Mouse (Mus musculus) forebrain, postnatal 0 days (tissue): ENCODE results near the gene Tnc. TPM values are rescaled to one million over a fixed set of nuclear protein-coding genes. Genes with fewer than 3 reads are reported as not detected.

Source experiments
- ATAC-seq: fragments of 200-750 bp; cut with Nextera tagmentation; 2 replicates; pipeline ENCODE4 v1.8.0; 2017; ENCODE audit warnings: mild to moderate bottlenecking, moderate library complexity
- DNase-seq: peaks from one replicate; pipeline ENCODE4 v3.0.0-alpha.2; 2015
- H3K27ac ChIP-seq: fragments of 300-500 bp; sonication (generic); 2 replicates; pipeline ENCODE4 v1.5.1; 2014; ENCODE audit warnings: low read depth, mild to moderate bottlenecking, antibody characterized with exemption, low read length, moderate library complexity, mixed read lengths
- H3K27me3 ChIP-seq: fragments of 300-500 bp; sonication (generic); 2 replicates; pipeline ENCODE4 v1.6.1; 2014; ENCODE audit warnings: mild to moderate bottlenecking, low read length, mixed read lengths; ENCODE audit not compliant: insufficient read depth
- H3K36me3 ChIP-seq: fragments of 300-500 bp; sonication (generic); 2 replicates; pipeline ENCODE4 v1.6.1; 2014; ENCODE audit warnings: mild to moderate bottlenecking, moderate library complexity; ENCODE audit not compliant: insufficient read depth
- H3K4me1 ChIP-seq: fragments of 300-500 bp; sonication (generic); 2 replicates; pipeline ENCODE4 v1.6.1; 2014; ENCODE audit warnings: antibody characterized with exemption; ENCODE audit not compliant: insufficient read depth
- H3K4me2 ChIP-seq: fragments of 300-500 bp; sonication (generic); 2 replicates; pipeline ENCODE4 v1.6.1; 2014; ENCODE audit warnings: low read depth, mild to moderate bottlenecking, moderate library complexity
- H3K4me3 ChIP-seq: fragments of 300-500 bp; sonication (generic); 2 replicates; pipeline ENCODE4 v1.5.1; 2014; ENCODE audit warnings: low read depth, low read length, mixed read lengths
- H3K9ac ChIP-seq: fragments of 300-500 bp; sonication (generic); 2 replicates; pipeline ENCODE4 v1.6.1; 2014; ENCODE audit warnings: mild to moderate bottlenecking
- H3K9me3 ChIP-seq: fragments of 300-500 bp; sonication (generic); 2 replicates; pipeline ENCODE4 v1.6.1; 2016; ENCODE audit warnings: low read length
- CTCF ChIP-seq: sonication (generic); IDR thresholded peaks from 2 replicates; pipeline ENCODE4 v1.5.1; 2016; ENCODE audit warnings: antibody characterized with exemption, control low read depth, low read depth
- WGBS: fragments of 180-500 bp; shearing (Covaris S2); extraction: QIAGEN DNeasy Blood & Tissue Kit; methylation state at CpG from one replicate; pipeline ENCODE4 v1.1.7; 2014; 5-methylcytosine and 5-hydroxymethylcytosine counted together
- polyA plus RNA-seq: library from polyadenylated mRNA; unstranded; fragments of >200 nt; fragmentation: Nextera tagmentation; extraction: Ambion mirVana; gene quantifications from 2 replicates; pipeline ENCODE4 v1.2.1, GENCODE M21; 2015
- total RNA-seq: library from RNA; depleted of rRNA; stranded (reverse); fragments of >200 nt; gene quantifications from 2 replicates; pipeline ENCODE4 v1.2.3, GENCODE M21; 2014

Gene Tnc
- total and polyA plus RNA-seq, 2 experiments from 2014 or later = 39.5 to 131 TPM

DNA sequence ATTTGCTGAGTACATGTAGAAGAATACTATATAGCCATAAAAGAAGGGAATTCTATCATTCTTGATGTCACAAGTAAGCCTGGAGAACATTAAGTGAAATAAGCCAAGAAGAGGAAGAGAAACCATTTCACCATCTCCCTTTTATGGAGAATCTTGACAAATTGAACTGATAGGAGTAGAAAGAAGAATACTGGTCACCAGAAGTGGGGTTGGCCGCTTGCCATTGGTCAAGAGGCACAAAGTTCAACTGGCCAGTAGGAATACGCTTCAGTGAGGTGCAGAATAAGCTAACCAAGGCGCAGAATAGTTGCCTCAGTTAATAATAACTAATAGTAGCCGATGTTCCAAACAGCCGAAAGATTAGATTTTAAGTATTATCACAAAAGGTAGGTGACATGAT, 58.7 kb downstream of the Tnc start:
- H3K4me2 ChIP-seq = no peak overlapping the region
- 96% methylated on average over 5 of the region's 5 CpGs for WGBS

GRCm38 (mm10) chr4:63986576-63986975, 60.2 kb downstream of the Tnc start:
- TF ChIP-seq CTCF = no peak

More for the DNA sequence above, 58.7 kb downstream of the Tnc start:
- Histone ChIP-seq H3K27me3 (no peaks in the 10 kb centered on the region), H3K4me3 (no peak overlapping the region), H3K9me3 (no peaks in the 10 kb centered on the region), H3K4me1 (no peaks in the 10 kb centered on the region), H3K36me3 (no peaks in the 10 kb centered on the region), H3K9ac (no peak overlapping the region), H3K27ac (no peak overlapping the region)
- TF ChIP-seq CTCF = no peak
- no peak for DNase-seq
- no peak for ATAC-seq

GRCm38 (mm10) chr4:63983098-63983445, 63.7 kb downstream of the Tnc start:
- no peak for DNase-seq
- Histone ChIP-seq H3K4me2 (no peak overlapping the region), H3K27ac (no peak overlapping the region), H3K9ac (no peak overlapping the region), H3K36me3 (no peaks in the 10 kb centered on the region), H3K9me3 (no peaks in the 10 kb centered on the region), H3K4me3 (no peak overlapping the region), H3K4me1 (no peaks in the 10 kb centered on the region), H3K27me3 (no peaks in the 10 kb centered on the region)
- WGBS = 62% methylated on average over 8 of the region's 8 CpGs
- no peak for ATAC-seq
- TF ChIP-seq CTCF = no peak

More at GRCm38 (mm10) chr4:63986576-63986975, 60.2 kb downstream of the Tnc start:
- Histone ChIP-seq H3K4me3 (no peak overlapping the region), H3K9me3 (no peaks in the 10 kb centered on the region), H3K4me2 (no peak overlapping the region), H3K27ac (no peak overlapping the region), H3K27me3 (no peaks in the 10 kb centered on the region), H3K36me3 (no peaks in the 10 kb centered on the region), H3K4me1 (no peaks in the 10 kb centered on the region), H3K9ac (no peak overlapping the region)
- ATAC-seq (no peak), DNase-seq (no peak)

GRCm38 (mm10) chr4:63982425-63983097, 64.3 kb downstream of the Tnc start:
- Histone ChIP-seq H3K4me2 (no peak overlapping the region), H3K9ac (no peak overlapping the region), H3K4me1 (no peaks in the 10 kb centered on the region), H3K4me3 (no peak overlapping the region), H3K36me3 (no peaks in the 10 kb centered on the region), H3K27ac (no peak overlapping the region), H3K9me3 (no peaks in the 10 kb centered on the region), H3K27me3 (no peaks in the 10 kb centered on the region)
- DNase-seq = no peak
- 76% methylated on average over 12 of the region's 12 CpGs for WGBS
- peak; percentile 60; the same call in 1 of the 2 replicates for ATAC-seq
- TF ChIP-seq CTCF = no peak

GRCm38 (mm10) chr4:63980211-63980794, 66.5 kb downstream of the Tnc start:
- no peak for TF ChIP-seq CTCF
- Histone ChIP-seq H3K9ac (no peak overlapping the region), H3K4me3 (no peak overlapping the region), H3K4me2 (no peak overlapping the region), H3K27me3 (no peaks in the 10 kb centered on the region), H3K9me3 (no peaks in the 10 kb centered on the region), H3K4me1 (no peaks in the 10 kb centered on the region), H3K36me3 (no peaks in the 10 kb centered on the region), H3K27ac (no peak overlapping the region)
- ATAC-seq = no peak; the same call in 1 of the 2 replicates
- DNase-seq = no peak
- WGBS = 56% methylated on average over 1 of the region's 1 CpGs

DNA sequence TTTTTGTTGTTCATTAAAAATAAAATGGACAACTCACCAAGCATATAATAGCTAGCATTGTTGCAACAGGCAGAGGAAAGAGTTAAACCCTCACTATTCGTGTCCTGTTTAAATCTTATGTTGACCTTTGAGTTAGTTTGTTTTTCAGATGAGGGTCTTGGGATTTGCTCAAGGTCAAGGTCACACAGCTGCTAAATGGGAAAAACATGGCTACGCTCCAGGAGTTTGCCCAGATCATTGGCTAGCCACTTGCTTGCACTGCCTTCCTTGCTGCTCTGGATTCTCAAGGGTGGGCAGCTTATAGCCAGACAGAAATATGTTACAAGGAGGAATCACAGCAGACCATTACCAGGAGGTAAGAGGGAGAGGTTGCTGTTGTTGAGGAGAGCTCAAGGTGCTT, 67.2 kb downstream of the Tnc start:
- Histone ChIP-seq H3K4me1 (no peaks in the 10 kb centered on the region), H3K27ac (no peak overlapping the region), H3K9me3 (no peaks in the 10 kb centered on the region), H3K4me2 (no peak overlapping the region), H3K36me3 (no peaks in the 10 kb centered on the region), H3K27me3 (no peaks in the 10 kb centered on the region), H3K9ac (no peak overlapping the region), H3K4me3 (no peak overlapping the region)
- 63% methylated on average over 2 of the region's 2 CpGs for WGBS
- DNase-seq (no peak), ATAC-seq (no peak)
- TF ChIP-seq CTCF = no peak

DNA sequence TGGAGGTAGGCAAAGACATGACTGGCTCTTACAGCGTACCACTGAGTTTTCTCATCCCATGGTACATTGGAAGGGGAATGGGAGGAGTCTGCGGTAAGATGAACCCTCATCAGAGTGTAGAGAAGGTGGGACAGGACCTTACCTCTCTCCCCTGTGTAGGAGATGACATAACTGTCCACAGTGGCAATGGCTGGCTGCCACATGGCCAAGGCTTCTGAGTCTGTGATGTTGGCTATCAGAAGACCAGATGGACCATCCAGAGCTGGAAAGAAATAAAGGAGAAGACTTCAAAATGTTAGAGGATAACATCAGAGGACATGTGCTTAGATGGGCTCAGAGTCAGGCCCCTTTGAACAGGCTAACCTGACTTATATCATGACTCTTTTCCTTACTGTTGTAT, 74.3 kb downstream of the Tnc start:
- WGBS = 86% methylated on average over 2 of the region's 2 CpGs
- no peak overlapping the region for H3K4me3 ChIP-seq
- no peaks in the 10 kb centered on the region for H3K36me3 ChIP-seq
- ATAC-seq (no peak), DNase-seq (no peak)
- H3K27ac ChIP-seq = no peak overlapping the region
- TF ChIP-seq CTCF = no peak
- no peaks in the 10 kb centered on the region for H3K9me3 ChIP-seq
- H3K9ac ChIP-seq = no peak overlapping the region
- no peak overlapping the region for H3K4me2 ChIP-seq
- H3K4me1 ChIP-seq = no peaks in the 10 kb centered on the region
- no peaks in the 10 kb centered on the region for H3K27me3 ChIP-seq
